Mouse (Mus musculus): ENCODE measurements around the gene Xpo5.

The Xpo5 gene

DNA sequence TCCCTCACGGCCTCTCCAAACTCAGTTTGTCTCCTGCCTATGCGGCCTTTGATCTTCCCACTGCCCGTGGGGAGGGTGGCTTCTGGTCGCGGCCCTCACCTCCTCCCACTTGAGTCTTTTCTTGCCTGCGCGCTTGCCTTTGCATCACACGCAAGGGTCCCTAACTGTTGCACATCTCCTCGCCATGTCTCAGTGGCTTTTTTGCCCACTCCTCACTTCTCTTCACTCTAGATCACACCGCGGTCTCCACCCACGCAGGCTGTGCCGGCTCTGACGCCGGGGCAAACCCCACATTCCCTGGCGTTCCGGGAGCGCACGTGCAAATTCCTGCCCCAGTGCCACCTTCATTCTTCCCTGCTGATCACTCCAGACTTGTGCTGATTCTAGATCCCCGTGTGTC lies 496 bp downstream of the Xpo5 start:
- no peak for DNase-seq

DNA sequence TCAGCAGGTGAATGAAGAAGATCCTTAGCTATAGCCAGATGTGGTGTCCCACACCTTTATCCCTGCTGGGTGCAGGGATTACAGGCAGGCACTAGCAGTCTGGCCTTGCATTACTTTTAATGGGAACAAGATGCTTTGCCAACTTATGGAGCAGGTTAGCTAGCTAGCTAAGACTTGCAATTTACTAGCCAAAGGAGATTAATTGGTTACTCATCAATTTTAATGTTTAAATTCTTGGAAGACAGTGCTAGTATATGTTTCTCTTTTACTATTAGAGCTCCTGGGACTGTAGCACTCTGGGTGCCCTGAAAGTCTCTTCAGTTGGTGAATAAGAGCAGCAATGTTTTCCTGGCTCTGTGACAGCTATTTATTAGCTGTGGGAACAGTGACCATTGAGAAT lies 4.1 kb downstream of the Xpo5 start:
- no peak for DNase-seq

DNA sequence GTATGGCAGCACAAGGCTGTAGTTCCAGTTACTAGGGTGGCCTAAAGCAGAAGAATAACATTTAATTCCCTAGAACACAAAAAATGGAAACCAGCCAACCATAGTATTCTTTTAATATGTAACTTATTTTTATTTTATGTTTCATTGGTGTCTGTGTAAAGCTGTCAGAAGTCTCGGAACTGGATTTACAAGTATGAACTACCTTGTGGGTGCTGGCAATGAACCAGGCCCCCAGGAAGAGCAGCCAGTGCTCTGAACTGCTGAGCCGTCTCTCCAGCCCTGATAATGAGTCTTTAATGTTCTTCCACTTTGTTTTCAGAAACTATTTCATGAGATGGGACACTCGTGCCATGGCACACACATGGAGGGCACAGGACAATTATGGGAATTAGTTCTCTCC lies 8.0 kb downstream of the Xpo5 start:
- DNase-seq: peak; percentile 33 to 56

DNA sequence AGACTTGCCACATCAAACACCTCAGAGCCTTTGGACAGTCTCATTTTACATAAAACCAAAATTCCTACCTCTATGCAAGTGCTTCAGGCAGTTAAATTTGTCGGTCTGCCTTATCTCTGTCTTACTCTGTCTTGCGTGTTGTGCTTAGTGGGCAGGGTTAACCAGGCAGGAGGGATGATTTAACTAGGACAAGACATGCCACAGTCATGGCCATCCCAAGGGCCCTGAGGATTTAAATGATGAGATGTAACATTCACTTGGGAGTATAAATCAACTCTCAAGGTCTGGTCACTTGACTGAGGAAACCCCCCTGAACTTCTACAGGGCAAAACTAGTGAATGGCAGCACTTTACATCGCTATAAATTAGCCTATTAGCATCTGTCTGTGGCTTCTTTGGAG lies 19.0 kb downstream of the Xpo5 start:
- no peak for DNase-seq

DNA sequence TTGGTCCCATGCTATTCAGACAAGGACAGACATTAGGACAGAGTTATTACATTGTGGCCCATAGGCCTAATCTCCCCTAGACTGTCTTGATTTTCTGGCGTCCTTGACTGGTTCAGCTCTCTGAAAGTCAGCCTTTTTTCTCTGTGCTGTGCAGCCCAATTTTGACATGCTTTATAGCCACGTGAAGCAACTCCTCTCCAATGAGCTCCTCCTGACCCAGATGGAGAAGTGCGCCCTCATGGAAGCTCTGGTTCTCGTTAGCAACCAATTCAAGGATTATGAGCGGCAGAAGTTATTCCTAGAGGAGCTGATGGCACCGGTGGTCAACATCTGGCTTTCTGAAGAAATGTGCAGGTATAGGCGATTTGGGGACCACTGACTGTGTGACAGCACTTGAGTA lies 25.0 kb downstream of the Xpo5 start:
- no peak for DNase-seq

DNA sequence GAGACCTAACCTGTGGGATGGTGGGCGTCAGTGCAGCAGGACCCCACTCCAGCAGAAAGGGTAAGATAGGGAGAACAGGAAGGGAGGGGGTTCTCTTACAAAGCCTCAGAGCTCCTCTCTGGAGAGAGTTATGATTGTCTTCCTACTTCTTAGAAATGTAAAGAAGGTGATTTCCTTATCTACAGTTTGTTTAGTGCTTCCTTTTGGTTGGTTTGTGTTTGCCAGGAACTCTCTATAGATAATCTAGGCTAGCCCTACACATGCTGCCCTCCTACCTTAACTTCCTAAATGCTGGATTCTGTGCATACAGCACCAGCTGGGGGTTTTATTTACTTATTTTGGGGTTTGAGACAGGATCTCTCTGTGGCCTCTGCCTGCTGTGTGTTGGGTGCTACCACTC lies 33.5 kb downstream of the Xpo5 start:
- DNase-seq: no peak

DNA sequence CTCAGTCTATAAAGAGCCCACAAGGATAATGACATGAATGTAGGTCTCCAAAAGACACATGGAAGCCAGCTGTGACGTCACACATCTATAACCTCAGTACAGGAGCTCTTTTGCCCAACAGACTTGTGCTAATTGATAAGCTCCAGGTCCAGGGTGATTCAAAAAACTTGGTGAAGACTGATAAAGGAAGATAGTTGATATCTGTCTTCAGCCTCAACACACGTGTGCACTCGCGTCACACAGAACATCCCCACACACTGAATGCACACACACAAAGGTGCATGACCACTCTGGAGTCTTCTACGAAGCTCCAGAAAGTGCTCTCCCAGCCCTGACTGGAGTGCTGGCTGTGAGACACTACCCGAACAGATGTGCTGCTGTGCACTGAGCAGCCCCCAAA lies 34.5 kb downstream of the Xpo5 start:
- no peak for DNase-seq

DNA sequence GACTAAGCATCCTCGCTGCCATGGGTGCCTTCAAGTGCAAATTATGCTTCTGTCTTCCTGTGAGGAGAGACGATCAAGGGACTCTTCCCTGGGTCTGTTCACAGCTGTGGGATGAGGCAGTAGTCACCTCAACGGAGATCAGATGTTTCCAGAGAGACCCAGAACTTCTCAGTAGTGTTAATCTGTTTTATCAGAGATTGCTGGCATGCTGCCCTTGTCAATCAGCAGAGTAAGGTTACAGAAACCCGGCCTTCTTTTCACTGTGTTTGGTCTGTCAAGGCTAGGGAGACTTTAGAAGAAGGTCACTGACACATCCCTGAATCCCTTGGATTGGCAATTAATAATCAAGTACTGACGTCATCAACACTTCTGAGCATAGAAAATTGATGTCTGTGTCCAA lies 34.9 kb downstream of the Xpo5 start:
- no peak for DNase-seq

DNA sequence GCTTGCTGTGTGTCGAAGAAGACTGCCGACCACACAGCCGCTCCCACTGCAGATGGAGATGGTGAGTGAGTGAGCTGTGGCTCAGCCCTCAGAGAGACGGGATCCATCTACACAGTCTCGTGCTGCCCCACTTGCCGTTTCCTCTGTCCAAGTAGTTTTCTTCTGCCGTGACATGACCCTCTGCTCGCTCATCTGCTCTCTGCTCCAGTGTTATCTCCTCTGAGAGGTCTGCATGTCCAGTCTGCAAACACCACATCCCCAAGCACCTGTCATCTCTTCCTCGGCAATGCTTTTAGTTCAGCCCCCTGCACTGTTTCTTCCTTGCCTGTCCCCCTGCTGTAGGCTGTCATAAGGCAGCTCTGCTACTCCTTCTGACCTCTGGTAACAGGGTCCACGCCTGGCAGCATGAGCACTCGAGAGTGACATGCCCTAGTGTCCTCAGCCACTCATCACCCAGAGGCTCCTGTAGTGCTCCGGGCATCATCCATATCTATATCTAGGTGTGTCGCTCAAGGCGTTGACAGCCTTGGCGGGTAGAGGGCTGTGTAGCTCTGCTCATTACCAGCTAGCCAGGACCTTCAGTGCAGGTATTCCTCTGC lies 37.0 kb downstream of the Xpo5 start:
- DNase-seq: no peak

DNA sequence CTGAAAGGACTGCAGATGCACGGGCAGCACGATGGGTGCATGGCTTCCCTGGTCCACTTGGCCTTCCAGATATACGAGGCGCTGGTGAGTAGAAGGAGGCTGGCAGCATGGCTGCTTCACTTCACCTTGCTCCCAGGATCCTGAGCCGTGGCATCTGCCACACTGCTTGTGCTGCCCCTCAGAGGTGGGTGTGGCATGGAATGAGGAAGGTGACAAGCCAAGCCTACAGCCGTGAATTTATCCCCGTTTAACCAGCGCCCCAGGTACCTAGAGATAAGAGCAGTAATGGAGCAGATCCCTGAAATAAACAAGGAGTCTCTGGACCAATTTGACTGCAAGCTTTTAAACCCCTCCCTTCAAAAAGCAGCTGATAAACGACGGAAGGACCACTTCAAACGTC lies 38.9 kb downstream of the Xpo5 start:
- no peak for DNase-seq

DNA sequence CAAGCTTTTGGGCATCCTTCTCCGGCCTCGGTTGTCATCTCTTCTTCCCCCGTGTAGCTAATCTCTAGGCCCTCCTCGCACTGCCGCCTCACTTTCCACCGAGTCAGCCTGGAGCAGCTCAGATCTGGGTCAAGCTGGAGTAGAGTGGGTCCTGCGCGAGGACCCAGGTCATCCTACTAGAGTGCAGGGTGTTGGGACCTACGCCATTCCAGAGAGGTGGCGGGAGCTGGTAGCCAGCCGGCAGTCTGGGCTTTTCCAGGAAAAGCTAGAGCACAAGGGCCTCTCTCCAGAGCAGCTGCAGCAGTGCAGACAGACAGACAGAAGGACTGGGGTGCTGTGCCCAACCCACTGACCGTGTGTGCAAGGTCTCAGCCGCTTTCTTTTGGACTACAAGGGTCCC lies 39.7 kb downstream of the Xpo5 start:
- no peak for DNase-seq

DNA sequence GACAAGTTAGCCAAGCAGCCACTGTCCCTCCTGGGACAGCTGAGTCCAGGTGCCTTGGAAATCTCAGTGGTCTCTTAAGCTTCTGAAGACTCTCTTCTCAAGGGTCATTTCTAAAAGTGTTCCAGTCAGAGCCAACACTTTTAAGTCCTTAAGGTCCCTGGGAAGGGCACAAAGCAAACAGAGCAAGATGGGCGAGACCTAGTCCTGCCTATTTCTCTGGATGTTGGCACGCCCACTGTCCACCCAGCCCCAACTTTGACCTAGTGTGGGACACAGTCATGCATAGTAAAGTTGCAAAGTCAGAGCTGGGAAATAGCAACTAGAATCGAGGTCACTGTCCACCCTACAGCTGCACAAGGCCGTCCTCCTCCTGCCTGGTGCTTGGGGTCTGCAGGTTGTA lies 40.4 kb downstream of the Xpo5 start:
- DNase-seq: no peak

DNA sequence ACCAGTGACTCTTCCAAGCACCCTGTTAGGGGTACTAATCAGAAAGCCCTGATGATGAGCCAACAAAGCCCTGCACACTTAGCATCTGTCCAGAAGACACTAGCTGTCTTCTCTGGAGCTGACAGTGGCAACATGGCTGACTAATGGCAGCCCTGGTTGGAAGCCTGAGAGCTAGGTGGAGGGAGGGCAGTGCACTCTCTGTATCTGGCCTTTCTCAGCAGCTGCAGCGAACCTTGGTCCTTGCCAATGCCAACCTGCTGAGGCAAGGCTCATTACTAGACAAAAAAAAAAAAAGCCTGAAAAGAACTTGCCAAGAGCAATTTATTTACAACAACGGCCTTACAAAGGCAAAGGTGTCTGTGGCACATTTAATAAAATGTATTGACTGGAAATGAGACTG lies 41.0 kb downstream of the Xpo5 start:
- no peak for DNase-seq

DNA sequence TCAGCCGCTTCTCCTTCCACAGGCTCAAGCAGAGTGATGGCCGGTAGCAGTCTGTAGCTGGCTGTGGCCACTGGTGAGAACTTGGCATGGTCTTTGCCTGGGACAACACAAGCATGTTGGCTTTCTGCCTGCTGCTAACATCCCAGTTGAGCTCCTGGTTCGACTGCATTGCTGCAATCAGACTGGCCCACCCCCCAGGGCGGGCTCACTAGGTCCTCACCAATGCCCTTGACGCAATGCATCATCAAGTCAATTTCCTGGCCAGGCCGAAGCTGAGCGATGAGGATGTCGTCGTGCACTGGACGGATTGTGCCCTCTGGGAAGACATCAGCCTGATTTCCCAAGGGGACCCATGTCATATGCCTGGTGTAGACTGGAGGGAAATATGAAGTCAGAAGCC lies 42.0 kb downstream of the Xpo5 start:
- DNase-seq: no peak

DNA sequence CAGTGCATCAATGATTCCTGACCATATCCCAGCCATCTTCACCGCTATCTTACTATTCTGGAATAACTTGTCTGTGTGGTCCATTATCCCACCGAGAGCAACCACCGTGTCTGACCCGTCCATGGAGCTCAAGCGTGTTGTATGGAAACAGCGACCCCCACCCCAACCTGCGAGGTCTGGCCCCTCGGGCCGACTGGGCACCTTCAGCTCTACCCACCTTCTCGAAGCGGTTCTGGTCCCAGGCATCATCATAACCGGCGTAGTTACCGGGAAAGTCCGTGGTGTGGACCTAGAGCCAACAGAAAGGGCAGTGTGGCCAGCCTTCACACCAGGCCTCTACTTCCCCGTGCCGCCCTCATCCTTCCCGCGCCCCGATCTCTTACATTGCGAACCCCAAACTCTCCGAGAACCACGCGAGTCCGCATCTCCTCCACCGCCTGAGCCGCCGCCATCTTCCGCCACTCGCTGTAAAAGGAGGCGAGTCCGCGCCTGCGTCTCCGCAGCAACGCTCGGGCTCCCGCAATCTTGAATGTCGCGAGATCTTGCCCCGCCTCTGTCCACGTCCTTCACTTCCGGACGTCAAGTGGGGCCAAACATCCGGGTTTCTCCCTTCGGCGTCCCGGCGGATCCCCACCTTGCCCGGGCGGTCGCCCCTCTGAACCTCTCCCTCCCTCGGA lies 45.1 kb downstream of the Xpo5 start, which contains the start of the genes Polr1c and Yipf3:
Gene Polr1c (minus strand): TSS at position 543 of the 677 bp plus-strand sequence.
Gene Yipf3 (plus strand): TSS at position 569 of the 677 bp plus-strand sequence.
- peak; percentile 97 to 98 for DNase-seq

DNA sequence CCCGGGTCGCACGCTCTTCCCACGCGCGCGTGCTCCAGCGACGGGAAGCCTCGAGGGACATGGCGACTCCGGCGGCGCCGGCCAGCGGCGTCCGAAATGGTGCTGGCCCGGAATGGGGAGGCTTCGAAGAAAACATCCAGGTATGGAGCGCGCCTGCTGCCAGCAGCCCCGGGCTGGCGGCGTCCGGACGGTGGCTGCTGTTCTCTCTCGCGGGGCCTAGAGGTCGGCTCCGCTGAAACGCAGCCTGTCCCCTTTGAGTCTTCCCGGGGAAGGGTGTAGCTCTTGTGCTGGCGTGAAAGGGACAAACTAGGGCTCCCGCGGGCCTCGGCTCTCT lies 45.6 kb downstream of the Xpo5 start:
- DNase-seq: no peak

DNA sequence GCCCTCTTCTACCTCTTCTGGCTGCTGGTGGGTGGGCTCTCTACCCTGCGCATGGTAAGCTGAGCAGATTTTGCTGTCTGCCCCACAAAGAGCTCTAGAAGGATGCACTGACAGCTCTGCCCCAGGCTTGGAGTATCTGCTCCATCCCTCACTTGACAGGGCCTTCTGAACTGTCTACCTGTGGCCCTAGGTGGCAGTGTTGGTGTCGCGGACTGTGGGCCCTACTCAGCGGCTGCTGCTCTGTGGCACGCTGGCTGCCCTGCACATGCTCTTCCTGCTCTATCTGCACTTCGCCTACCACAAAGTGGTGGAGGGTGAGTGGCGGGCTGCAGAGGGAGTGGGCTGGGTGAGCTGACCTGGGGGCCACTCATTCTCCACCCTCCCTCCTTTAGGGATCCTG lies 48.6 kb downstream of the Xpo5 start:
- DNase-seq: no peak

DNA sequence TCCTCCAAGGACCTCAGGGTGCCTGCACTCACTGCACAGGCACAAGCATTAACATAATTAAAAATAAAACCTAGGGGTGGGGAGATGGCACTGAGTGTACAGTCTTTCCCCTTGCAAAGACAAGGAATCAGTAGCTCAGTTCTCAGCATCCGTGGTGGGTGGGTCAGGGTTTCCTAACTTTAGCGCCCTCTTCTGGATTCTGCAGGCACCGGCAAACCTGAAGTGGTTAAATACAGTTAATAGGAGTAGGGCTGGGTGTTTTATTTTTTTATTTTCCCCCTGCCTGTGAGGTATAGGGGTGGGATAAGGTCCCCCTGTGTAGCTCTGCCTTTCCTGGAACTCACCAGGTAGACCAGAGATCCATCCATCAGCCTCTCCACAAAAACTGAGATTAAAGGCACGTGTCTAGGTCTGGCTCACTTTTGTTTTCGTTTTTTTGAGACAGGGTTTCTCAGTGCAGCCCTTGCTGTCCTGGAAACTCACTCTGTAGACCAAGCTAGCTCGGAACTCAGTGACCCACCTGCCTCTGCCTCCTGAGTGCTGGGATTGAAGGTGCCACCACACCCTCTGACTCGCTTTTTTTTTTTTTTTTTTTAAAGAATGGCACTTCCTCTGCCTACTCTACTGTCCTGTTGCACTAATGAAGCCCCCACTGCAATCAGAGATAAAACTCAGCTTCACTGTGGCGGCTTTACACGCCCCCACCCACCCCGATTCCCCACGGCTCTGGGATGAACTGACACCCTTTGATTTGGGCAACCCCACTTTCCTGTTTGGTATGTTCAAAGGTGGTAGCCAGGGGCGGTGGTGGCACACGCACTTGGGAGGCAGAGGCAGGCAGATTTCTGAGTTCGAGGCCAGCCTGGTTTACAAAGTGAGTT lies 50.2 kb downstream of the Xpo5 start:
- peak; percentile 63 to 74 for DNase-seq

DNA sequence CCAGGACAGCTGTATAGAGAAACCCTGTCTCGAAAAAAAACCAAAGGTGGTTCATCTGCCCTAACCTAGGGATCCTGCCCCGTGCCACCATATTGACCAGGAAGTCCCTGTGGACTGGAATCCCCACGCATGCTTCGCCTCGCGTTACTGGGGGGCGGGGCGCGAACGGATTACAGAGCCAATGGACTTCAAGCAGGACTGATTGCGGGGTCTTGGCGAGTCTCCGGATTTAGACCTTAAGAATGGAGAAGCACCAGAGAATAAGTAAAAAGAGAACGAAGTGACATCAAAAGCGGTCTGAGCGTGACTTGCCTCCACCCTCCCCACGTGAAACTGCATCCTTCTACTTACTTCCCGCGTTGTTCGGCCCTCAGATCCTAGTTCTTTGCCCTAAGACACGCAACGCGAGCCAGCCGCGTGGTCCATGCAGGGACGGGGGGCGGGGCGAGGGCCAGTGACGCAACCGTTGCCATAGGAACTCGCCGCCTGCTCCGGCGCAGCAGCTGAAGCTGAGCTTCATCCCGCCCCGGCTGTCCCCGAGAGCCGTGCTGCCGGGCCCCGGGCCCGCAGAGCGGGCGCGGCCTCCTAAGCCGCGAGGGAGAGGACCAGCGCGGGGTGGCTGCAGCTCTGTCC lies 51.0 kb downstream of the Xpo5 start, which contains the start of gene Lrrc73:
Gene Lrrc73 (plus strand): TSS at position 80 of the 633 bp plus-strand sequence.
- DNase-seq: peak; percentile 96

DNA sequence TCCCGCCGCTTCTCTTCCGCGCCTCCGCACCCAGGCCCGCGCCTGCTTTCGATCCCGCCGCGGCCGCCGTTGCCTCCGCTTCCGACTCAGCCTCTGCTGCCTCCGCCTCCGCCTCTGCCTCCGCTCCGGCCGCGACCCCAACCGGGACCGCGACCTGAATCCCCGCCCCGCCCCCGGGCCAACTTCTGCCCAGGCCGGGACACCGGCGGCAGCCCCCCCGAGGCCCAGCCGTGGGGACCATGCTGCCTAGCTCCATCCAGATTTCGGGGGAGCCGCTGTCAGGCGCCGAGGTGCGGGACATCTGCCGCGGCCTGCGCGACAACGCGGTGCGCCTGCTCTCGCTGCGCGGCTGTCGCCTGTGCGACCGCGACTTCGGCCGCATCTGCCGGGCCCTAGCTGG lies 51.5 kb downstream of the Xpo5 start:
- DNase-seq: peak in 1 of 2 experiments; percentile 30

DNA sequence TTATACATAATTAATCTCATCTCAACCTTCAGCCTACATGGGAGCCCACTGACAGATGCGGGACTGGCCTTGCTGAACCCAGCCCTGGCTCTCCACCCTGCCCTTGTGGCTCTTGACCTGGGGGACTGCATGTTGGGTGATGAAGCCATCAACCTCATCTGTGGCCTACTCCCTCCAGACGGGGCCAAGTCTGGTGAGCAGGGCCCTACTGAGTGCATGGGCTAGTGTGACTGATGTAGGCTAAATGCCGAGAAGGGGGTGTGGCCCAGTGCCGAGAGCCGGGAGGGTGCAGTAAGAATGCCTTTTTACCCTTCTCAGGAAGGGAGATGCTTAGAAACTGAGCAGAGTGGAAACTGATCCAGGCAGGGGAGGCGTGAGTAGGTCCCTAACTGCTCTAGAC lies 52.6 kb downstream of the Xpo5 start:
- DNase-seq: no peak

DNA sequence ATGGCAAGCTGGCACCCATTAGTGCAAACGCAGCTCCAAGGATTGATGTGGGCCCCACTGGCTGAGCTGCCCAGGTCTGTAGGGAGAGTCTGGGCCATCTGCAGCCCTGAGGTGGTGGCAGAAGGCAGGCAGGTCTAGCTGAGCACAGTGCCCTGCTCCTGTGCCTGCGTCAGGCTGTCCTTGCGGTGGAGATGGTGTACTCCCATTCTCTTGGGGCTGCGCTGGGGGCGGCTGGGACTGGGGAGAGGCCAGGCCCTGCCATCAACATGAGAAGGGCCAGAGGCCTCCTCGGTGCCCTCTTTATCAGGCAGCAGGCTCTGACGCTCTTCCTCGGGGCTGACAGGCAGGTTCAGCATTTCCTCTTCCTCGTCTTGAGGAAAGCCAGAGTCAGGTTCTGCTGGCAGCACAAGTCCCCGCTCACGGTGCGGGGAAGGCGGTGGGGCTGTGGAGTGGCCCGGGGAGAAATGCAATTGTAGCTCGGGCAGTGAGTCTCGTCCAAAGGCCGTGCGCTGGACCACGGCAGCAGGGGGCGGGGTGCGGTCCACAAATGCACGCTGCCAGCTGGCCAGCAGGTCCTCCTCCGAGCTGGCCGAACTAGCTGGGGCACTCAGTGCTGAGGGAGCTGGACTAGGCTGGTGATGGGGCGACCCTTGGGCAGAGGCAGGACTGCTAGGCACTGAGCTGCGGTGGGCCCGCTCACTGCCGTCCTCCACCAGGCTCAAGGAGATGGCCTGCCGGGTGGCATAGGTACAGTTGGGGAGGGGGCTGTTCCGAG lies 55.9 kb downstream of the Xpo5 start:
- DNase-seq: peak in 1 of 2 experiments; percentile 38

DNA sequence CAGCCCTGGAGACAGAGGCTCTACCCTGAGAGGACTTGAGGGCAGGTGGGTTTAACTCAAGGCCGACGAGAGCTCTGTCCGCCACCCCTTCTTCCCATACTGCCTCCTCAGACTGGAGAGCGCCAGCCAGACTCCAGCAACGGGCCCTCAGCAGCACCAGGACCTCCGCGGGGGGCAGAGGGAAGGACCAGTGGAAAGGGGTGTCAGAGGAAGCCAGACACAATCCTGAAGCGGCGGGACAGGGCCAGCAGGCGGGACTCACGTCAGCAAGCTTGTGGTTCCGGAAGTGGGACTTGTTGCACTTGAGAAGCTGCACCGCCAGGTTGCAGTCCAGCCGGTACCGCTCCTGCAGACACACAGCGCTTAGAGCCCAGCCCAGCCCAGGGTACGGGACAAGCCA lies 57.1 kb downstream of the Xpo5 start:
- no peak for DNase-seq

Data from kidney, postnatal 4 days (tissue).